Mouse (Mus musculus) testis, adult 2 months (tissue): ENCODE measurements around the gene Phlpp1.

Experiments
- CTCF ChIP-seq: fragments of 200-500 bp; IDR thresholded peaks from 2 replicates; pipeline ENCODE4 v1.5.1; 2012; ENCODE audit warnings: low read depth, mild to moderate bottlenecking, inconsistent platforms, low read length, moderate library complexity; ENCODE audit not compliant: control insufficient read depth, insufficient read depth, insufficient replicate concordance
- POLR2A ChIP-seq: fragments of 200-500 bp; IDR thresholded peaks from 2 replicates; pipeline ENCODE4 v1.6.1; 2012; ENCODE audit warnings: low read depth, mild to moderate bottlenecking, inconsistent platforms, low read length, moderate library complexity; ENCODE audit not compliant: control insufficient read depth

DNA sequence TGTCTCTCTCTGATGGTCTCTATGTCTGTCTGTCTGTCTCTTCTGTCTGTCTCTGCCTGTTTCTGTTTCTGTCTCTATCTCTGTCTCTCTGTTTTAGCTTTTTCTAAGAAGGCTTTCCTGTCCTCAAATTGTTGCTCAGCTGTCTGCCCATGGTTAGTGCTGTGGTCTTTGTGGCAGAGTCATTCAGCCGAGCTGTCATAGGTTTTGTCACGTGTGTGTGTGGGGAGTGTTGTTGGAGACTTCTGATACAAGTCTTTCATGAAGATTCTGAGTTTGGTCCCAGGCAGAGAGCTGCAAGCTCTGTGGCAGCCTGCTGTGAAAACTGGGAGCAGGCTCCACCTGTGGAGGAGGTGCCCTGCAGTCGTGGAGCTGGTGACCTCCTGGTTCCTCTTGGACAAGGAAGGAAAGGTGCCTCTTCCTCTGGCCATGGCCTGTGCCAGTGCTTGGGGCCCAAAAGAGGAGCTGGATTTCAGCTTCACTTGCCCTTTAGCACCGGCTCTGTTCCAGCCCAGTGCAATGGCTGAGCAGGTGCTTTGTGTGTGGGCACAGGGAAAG, 13.5 kb upstream of the Phlpp1 start:
- TF ChIP-seq POLR2A, result no peak
- no peak for TF ChIP-seq CTCF
